Mouse (Mus musculus) lung, adult 2 months (tissue): ENCODE data around the gene Ccdc169.

Experiments used
- CTCF ChIP-seq: fragments of 200-500 bp; IDR thresholded peaks from 2 replicates; pipeline ENCODE4 v1.5.1; 2011; ENCODE audit warnings: mild to moderate bottlenecking, low read length, control low read depth; ENCODE audit not compliant: insufficient read depth
- POLR2A ChIP-seq: fragments of 200-500 bp; IDR thresholded peaks from 2 replicates; pipeline ENCODE4 v1.6.1; 2011; ENCODE audit warnings: low read depth, mild to moderate bottlenecking, control low read depth, low read length, borderline replicate concordance; ENCODE audit errors: extremely low read depth

DNA sequence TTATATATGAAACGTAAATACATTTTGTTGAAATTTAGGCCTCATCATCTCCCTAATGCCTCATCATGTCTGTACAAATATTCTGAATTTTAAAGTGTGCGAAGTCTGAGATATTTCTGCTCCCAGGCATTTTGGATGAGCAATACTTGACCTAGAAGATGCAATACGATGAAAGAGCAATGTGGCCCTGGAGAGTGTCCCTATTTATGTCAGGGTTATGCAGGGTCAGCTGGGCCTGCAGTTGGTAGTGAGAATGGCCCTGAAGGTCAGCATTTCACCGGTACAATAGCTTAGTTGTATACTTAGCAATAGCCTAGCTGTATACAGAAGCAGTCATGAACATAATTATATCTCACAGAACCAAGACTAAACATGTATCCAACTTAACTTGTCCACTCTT, 28.0 kb upstream of the Ccdc169 start:
- TF ChIP-seq CTCF (no peak), POLR2A (no peak)
